Mouse (Mus musculus) intestine, postnatal 0 days (tissue): Measurements from ENCODE around the gene Rnf169. TPM values are rescaled to one million over a fixed set of nuclear protein-coding genes. Genes with fewer than 3 reads are reported as not detected.

Experiments used
- ATAC-seq: fragments of 200-750 bp; cut with Nextera tagmentation; 2 replicates; pipeline ENCODE4 v1.8.0; 2017; ENCODE audit warnings: mild to moderate bottlenecking, moderate TSS enrichment, moderate library complexity
- H3K27ac ChIP-seq: fragments of 300-500 bp; sonication (generic); 2 replicates; pipeline ENCODE4 v1.5.1; 2014; ENCODE audit warnings: mild to moderate bottlenecking, low read depth, low read length, moderate library complexity
- H3K27me3 ChIP-seq: fragments of 300-500 bp; sonication (generic); replicated peaks from 2 replicates; pipeline ENCODE4 v1.6.1; 2014; ENCODE audit warnings: low read length, mixed read lengths; ENCODE audit not compliant: control insufficient read depth, insufficient read depth
- H3K36me3 ChIP-seq: fragments of 300-500 bp; sonication (generic); 2 replicates; pipeline ENCODE4 v1.6.1; 2014; ENCODE audit warnings: mild to moderate bottlenecking, moderate library complexity; ENCODE audit not compliant: control insufficient read depth, insufficient read depth
- H3K4me1 ChIP-seq: fragments of 300-500 bp; sonication (generic); replicated peaks from 2 replicates; pipeline ENCODE4 v1.6.1; 2014; ENCODE audit warnings: antibody characterized with exemption, low read length, mixed read lengths; ENCODE audit not compliant: control insufficient read depth, insufficient read depth
- H3K4me2 ChIP-seq: fragments of 300-500 bp; sonication (generic); replicated peaks from 2 replicates; pipeline ENCODE4 v1.6.1; 2014; ENCODE audit warnings: low read depth, mild to moderate bottlenecking, moderate library complexity
- H3K4me3 ChIP-seq: fragments of 300-500 bp; sonication (generic); 2 replicates; pipeline ENCODE4 v1.5.1; 2014; ENCODE audit warnings: low read depth, low read length
- H3K9ac ChIP-seq: fragments of 300-500 bp; sonication (generic); 2 replicates; pipeline ENCODE4 v1.6.1; 2014; ENCODE audit warnings: mild to moderate bottlenecking, low read depth, low read length
- H3K9me3 ChIP-seq: fragments of 300-500 bp; sonication (generic); 2 replicates; pipeline ENCODE4 v1.6.1; 2016; ENCODE audit warnings: mixed run types; ENCODE audit not compliant: control insufficient read depth
- CTCF ChIP-seq: sonication (generic); IDR thresholded peaks from 2 replicates; pipeline ENCODE4 v1.5.1; 2016; ENCODE audit warnings: low read depth, mild to moderate bottlenecking, control low read depth, antibody characterized with exemption, moderate library complexity
- WGBS: fragments of 180-500 bp; shearing (Covaris S2); extraction: QIAGEN DNeasy Blood & Tissue Kit; methylation state at CpG from one replicate; pipeline ENCODE4 v1.1.7; 2014; 5-methylcytosine and 5-hydroxymethylcytosine counted together
- polyA plus RNA-seq: library from polyadenylated mRNA; unstranded; fragments of >200 nt; fragmentation: Nextera tagmentation; extraction: Ambion mirVana; gene quantifications from 2 replicates; pipeline ENCODE4 v1.2.1, GENCODE M21; 2015

Gene Rnf169
- polyA plus RNA-seq, 1 experiment from 2014 or later = 1.9 TPM

- Histone ChIP-seq H3K4me2 (no peak overlapping the region), H3K27ac (no peak overlapping the region), H3K4me3 (no peak overlapping the region), H3K36me3 (no peaks in the 10 kb centered on the region), H3K27me3 (no peaks in the 10 kb centered on the region), H3K9ac (no peak overlapping the region), H3K9me3 (no peaks in the 10 kb centered on the region), H3K4me1 (no peaks in the 10 kb centered on the region)
- no peak for TF ChIP-seq CTCF
- 76% methylated on average over 4 of the region's 4 CpGs for WGBS
- no peak for ATAC-seq
These were observed 78.0 kb downstream of the Rnf169 start for GRCm38 (mm10) chr7:99902208-99902607.

GRCm38 (mm10) chr7:99896905-99897304, 83.3 kb downstream of the Rnf169 start:
- H3K9ac ChIP-seq = no peak overlapping the region
- WGBS = 71% methylated on average over 4 of the region's 4 CpGs
- H3K27me3 ChIP-seq = no peaks in the 10 kb centered on the region
- no peak for TF ChIP-seq CTCF
- H3K27ac ChIP-seq = no peak overlapping the region
- no peak for ATAC-seq
- no peaks in the 10 kb centered on the region for H3K9me3 ChIP-seq
- H3K4me1 ChIP-seq = no peaks in the 10 kb centered on the region
- H3K36me3 ChIP-seq = no peaks in the 10 kb centered on the region
- H3K4me2 ChIP-seq = no peak overlapping the region
- H3K4me3 ChIP-seq = no peak overlapping the region

- TF ChIP-seq CTCF = no peak
- no peak overlapping the region for H3K27ac ChIP-seq
- H3K27me3 ChIP-seq = no peaks in the 10 kb centered on the region
- no peaks in the 10 kb centered on the region for H3K36me3 ChIP-seq
- no peaks in the 10 kb centered on the region for H3K4me1 ChIP-seq
- no peaks in the 10 kb centered on the region for H3K9me3 ChIP-seq
- 86% methylated on average over 6 of the region's 6 CpGs for WGBS
- H3K4me3 ChIP-seq = no peak overlapping the region
- ATAC-seq = no peak
- H3K4me2 ChIP-seq = no peak overlapping the region
- H3K9ac ChIP-seq = no peak overlapping the region
These were observed 85.8 kb downstream of the Rnf169 start for GRCm38 (mm10) chr7:99894478-99894877.

- Histone ChIP-seq H3K4me1 (no peaks in the 10 kb centered on the region), H3K4me3 (no peak overlapping the region), H3K36me3 (no peaks in the 10 kb centered on the region), H3K4me2 (no peak overlapping the region), H3K27me3 (no peaks in the 10 kb centered on the region), H3K9ac (no peak overlapping the region), H3K9me3 (no peaks in the 10 kb centered on the region), H3K27ac (no peak overlapping the region)
- 83% methylated on average over 3 of the region's 3 CpGs for WGBS
- no peak for TF ChIP-seq CTCF
- no peak for ATAC-seq
These were observed 86.3 kb downstream of the Rnf169 start for GRCm38 (mm10) chr7:99893967-99894366.

GRCm38 (mm10) chr7:99892351-99892750, 87.9 kb downstream of the Rnf169 start:
- no peak overlapping the region for H3K4me2 ChIP-seq
- H3K4me1 ChIP-seq = no peaks in the 10 kb centered on the region
- no peak overlapping the region for H3K4me3 ChIP-seq
- no peak overlapping the region for H3K9ac ChIP-seq
- no peaks in the 10 kb centered on the region for H3K27me3 ChIP-seq
- WGBS = 73% methylated on average over 2 of the region's 2 CpGs
- no peaks in the 10 kb centered on the region for H3K36me3 ChIP-seq
- no peak for TF ChIP-seq CTCF
- H3K27ac ChIP-seq = no peak overlapping the region
- H3K9me3 ChIP-seq = no peaks in the 10 kb centered on the region
- ATAC-seq = no peak

GRCm38 (mm10) chr7:99891471-99891870, 88.8 kb downstream of the Rnf169 start:
- Histone ChIP-seq H3K9ac (no peak overlapping the region), H3K9me3 (no peaks in the 10 kb centered on the region), H3K36me3 (no peaks in the 10 kb centered on the region), H3K4me3 (no peak overlapping the region), H3K4me2 (no peak overlapping the region), H3K27ac (no peak overlapping the region), H3K4me1 (no peaks in the 10 kb centered on the region), H3K27me3 (no peaks in the 10 kb centered on the region)
- no peak for TF ChIP-seq CTCF
- ATAC-seq = no peak
- WGBS = 64% methylated on average over 3 of the region's 3 CpGs

GRCm38 (mm10) chr7:99890168-99890755, 90.0 kb downstream of the Rnf169 start:
- Histone ChIP-seq H3K4me3 (no peak overlapping the region), H3K4me2 (no peak overlapping the region), H3K9me3 (no peaks in the 10 kb centered on the region), H3K9ac (no peak overlapping the region), H3K36me3 (no peaks in the 10 kb centered on the region), H3K4me1 (no peaks in the 10 kb centered on the region), H3K27ac (no peak overlapping the region), H3K27me3 (no peaks in the 10 kb centered on the region)
- no peak for TF ChIP-seq CTCF
- WGBS = 67% methylated on average over 3 of the region's 3 CpGs
- ATAC-seq = no peak
